ENCODE assay signal across 16 mouse cellular contexts in genomic region chr16:92939618-92940017, GRCm38 (mm10).
DNase-seq lines count a peak whose midpoint lies in the region; ATAC-seq and TF ChIP-seq lines count a peak whose summit lies in the region.
"Had no signal": no experiment of that assay in that cellular context is flagged by ENCODE, and none has a peak within 500 bp of the region (broad histone marks: within the 10 kb centered on the region; RNA-seq: fewer than 3 reads in every experiment).

No protein-coding gene starts in this region.

- no peak overlapping the region for H3K4me3 ChIP-seq in kidney, postnatal 0 days (replicated peaks; ENCODE audit: low read depth, low read length)
- H3K4me3 ChIP-seq in embryonic facial prominence, embryonic 14.5 days (ENCODE audit: low read depth, low read length) = no peak overlapping the region
- H3K4me3 ChIP-seq in intestine, embryonic 16.5 days (ENCODE audit: low read length) = no peak overlapping the region
- H3K4me3 ChIP-seq: gastrocnemius, adult 2 months; hindbrain, embryonic 15.5 days; midbrain, embryonic 15.5 days had no signal

- no peak for ATAC-seq in kidney, postnatal 0 days (replicated peaks; ENCODE audit: low FRiP score, low read depth)
- ATAC-seq in embryonic facial prominence, embryonic 14.5 days (ENCODE audit: low read depth) = peak; percentile 77
- no peak for ATAC-seq in intestine, embryonic 16.5 days
- ATAC-seq: midbrain, embryonic 15.5 days; Patski had no signal

- TF ChIP-seq POLR2A in brain, embryonic 14.5 days (IDR thresholded peaks at IDR 0.05; ENCODE audit: borderline replicate concordance, extremely low read depth, insufficient read depth, insufficient read length, poor library complexity, severe bottlenecking) = no peak

- H3K4me2 ChIP-seq in kidney, postnatal 0 days (ENCODE audit: low read length) = no peak overlapping the region
- peak overlapping the region; percentile 16; the same call in 1 of the 2 replicates for H3K4me2 ChIP-seq in embryonic facial prominence, embryonic 14.5 days (ENCODE audit: low read depth, low read length)
- no peak overlapping the region for H3K4me2 ChIP-seq in intestine, embryonic 16.5 days (ENCODE audit: low read depth, low read length)
- H3K4me2 ChIP-seq: heart, embryonic 11.5 days; hindbrain, embryonic 15.5 days; liver, embryonic 11.5 days; midbrain, embryonic 15.5 days had no signal

- no peaks in the 10 kb centered on the region for H3K4me1 ChIP-seq in kidney, postnatal 0 days (replicated peaks; ENCODE audit: insufficient read depth, low read length)
- peaks cover 5% of the 10 kb centered on the region; the same call in 1 of the 2 replicates for H3K4me1 ChIP-seq in embryonic facial prominence, embryonic 14.5 days (ENCODE audit: control insufficient read depth, insufficient read depth, low read length)
- H3K4me1 ChIP-seq in intestine, embryonic 16.5 days (ENCODE audit: control insufficient read depth, insufficient read depth, low read length) = peaks cover 6% of the 10 kb centered on the region
- H3K4me1 ChIP-seq: midbrain, embryonic 15.5 days had no signal

- H3K9me3 ChIP-seq in kidney, postnatal 0 days (replicated peaks; ENCODE audit: low read length) = no peaks in the 10 kb centered on the region
- H3K9me3 ChIP-seq in embryonic facial prominence, embryonic 14.5 days (ENCODE audit: control insufficient read depth, low read length) = no peaks in the 10 kb centered on the region
- no peaks in the 10 kb centered on the region for H3K9me3 ChIP-seq in intestine, embryonic 16.5 days (ENCODE audit: control insufficient read depth, low read length)
- H3K9me3 ChIP-seq: hindbrain, embryonic 15.5 days; midbrain, embryonic 15.5 days had no signal

- 24% methylated on average over 8 of the region's 8 CpGs for WGBS in kidney, postnatal 0 days
- WGBS in embryonic facial prominence, embryonic 14.5 days = 12% methylated on average over 8 of the region's 8 CpGs
- WGBS in intestine, embryonic 16.5 days = 33% methylated on average over 8 of the region's 8 CpGs

- H3K36me3 ChIP-seq in kidney, postnatal 0 days (ENCODE audit: insufficient read depth, low read length) = no peaks in the 10 kb centered on the region
- H3K36me3 ChIP-seq in embryonic facial prominence, embryonic 14.5 days (ENCODE audit: control insufficient read depth, insufficient read depth, low read length) = no peaks in the 10 kb centered on the region
- H3K36me3 ChIP-seq in intestine, embryonic 16.5 days (ENCODE audit: control insufficient read depth, insufficient read depth, low read length) = no peaks in the 10 kb centered on the region
- H3K36me3 ChIP-seq: hindbrain, embryonic 15.5 days; midbrain, embryonic 15.5 days had no signal

- intact Hi-C loops in heart, postnatal 36 days (cut with DNase I) = no loop called here

- TF ChIP-seq CTCF in kidney, postnatal 0 days (IDR thresholded peaks at IDR 0.05; ENCODE audit: low read depth) = no peak
- no peak for TF ChIP-seq CTCF in brain, embryonic 14.5 days (IDR thresholded peaks at IDR 0.05; ENCODE audit: borderline replicate concordance, extremely low read depth, insufficient read depth, insufficient read length)

- peak; percentile 53 for DNase-seq in kidney, postnatal 0 days (ENCODE audit: low spot score)
- no peak for DNase-seq in kidney, postnatal 14 days
- DNase-seq in brain, embryonic 14.5 days (ENCODE audit: low read depth) = peak; percentile 61
- DNase-seq in embryonic facial prominence, embryonic 14.5 days (ENCODE audit: low spot score) = peak; percentile 92
- DNase-seq in mesoderm, embryonic 11.5 days (ENCODE audit: low read depth, low spot score) = peak; percentile 65
- DNase-seq in heart, postnatal 36 days = no peak
- DNase-seq: adrenal gland, adult 2 months; gastrocnemius, adult 2 months; kidney, postnatal 10 days; lung, postnatal 10 days had no signal

- H3K9ac ChIP-seq in kidney, postnatal 0 days (ENCODE audit: low read depth, low read length) = no peak overlapping the region
- H3K9ac ChIP-seq in embryonic facial prominence, embryonic 14.5 days (ENCODE audit: low read depth, low read length) = no peak overlapping the region
- H3K9ac ChIP-seq in intestine, embryonic 16.5 days (ENCODE audit: low read depth, low read length) = no peak overlapping the region
- H3K9ac ChIP-seq: hindbrain, embryonic 15.5 days; midbrain, embryonic 15.5 days had no signal

- H3K27ac ChIP-seq in kidney, postnatal 0 days = no peak overlapping the region
- no peak overlapping the region for H3K27ac ChIP-seq in embryonic facial prominence, embryonic 14.5 days (replicated peaks; ENCODE audit: low read depth, low read length)
- no peak overlapping the region for H3K27ac ChIP-seq in intestine, embryonic 16.5 days (ENCODE audit: low read length)
- H3K27ac ChIP-seq: gastrocnemius, adult 2 months; hindbrain, embryonic 15.5 days; midbrain, embryonic 15.5 days had no signal

- no peaks in the 10 kb centered on the region for H3K27me3 ChIP-seq in kidney, postnatal 0 days (ENCODE audit: insufficient read depth, low read length)
- no peaks in the 10 kb centered on the region for H3K27me3 ChIP-seq in embryonic facial prominence, embryonic 14.5 days (replicated peaks; ENCODE audit: control insufficient read depth, insufficient read depth, low read length)
- no peaks in the 10 kb centered on the region for H3K27me3 ChIP-seq in intestine, embryonic 16.5 days (replicated peaks; ENCODE audit: control insufficient read depth, insufficient read depth, low read length)
- H3K27me3 ChIP-seq: hindbrain, embryonic 15.5 days; midbrain, embryonic 15.5 days; Patski had no signal

Comparison
In these comparisons a context has a peak if more than half of its experiments do, and no peak if none do; other contexts are left out.
1. DNase-seq: peak in kidney, postnatal 0 days (single experiment), brain, embryonic 14.5 days (single experiment), embryonic facial prominence, embryonic 14.5 days (single experiment) and mesoderm, embryonic 11.5 days (single experiment); none in kidney, postnatal 14 days (single experiment) and heart, postnatal 36 days (0 of 2).